Mouse (Mus musculus) kidney, embryonic 16.5 days (tissue): ENCODE measurements around the gene Zkscan1. TPM values are rescaled to one million over a fixed set of nuclear protein-coding genes. Genes with fewer than 3 reads are reported as not detected.

Source experiments
- ATAC-seq: fragments of 200-750 bp; cut with Nextera tagmentation; 2 replicates; pipeline ENCODE4 v1.8.0; 2017; ENCODE audit warnings: moderate TSS enrichment; ENCODE audit not compliant: low FRiP score, low TSS enrichment
- H3K27ac ChIP-seq: fragments of 300-500 bp; sonication (generic); 2 replicates; pipeline ENCODE4 v1.5.1; 2014; ENCODE audit warnings: low read length
- H3K27me3 ChIP-seq: fragments of 300-500 bp; sonication (generic); 2 replicates; pipeline ENCODE4 v1.6.1; 2014; ENCODE audit warnings: low read length, control low read depth, mixed read lengths; ENCODE audit not compliant: insufficient read depth
- H3K36me3 ChIP-seq: fragments of 300-500 bp; sonication (generic); 2 replicates; pipeline ENCODE4 v1.6.1; 2014; ENCODE audit warnings: low read length, control low read depth, mixed read lengths; ENCODE audit not compliant: insufficient read depth
- H3K4me1 ChIP-seq: fragments of 300-500 bp; sonication (generic); 2 replicates; pipeline ENCODE4 v1.6.1; 2014; ENCODE audit warnings: low read length, control low read depth, mixed read lengths; ENCODE audit not compliant: insufficient read depth
- H3K4me2 ChIP-seq: fragments of 300-500 bp; sonication (generic); replicated peaks from 2 replicates; pipeline ENCODE4 v1.6.1; 2014; ENCODE audit warnings: low read depth, low read length
- H3K4me3 ChIP-seq: fragments of 300-500 bp; sonication (generic); 2 replicates; pipeline ENCODE4 v1.5.1; 2014; ENCODE audit warnings: mild to moderate bottlenecking, low read length
- H3K9ac ChIP-seq: fragments of 300-500 bp; sonication (generic); replicated peaks from 2 replicates; pipeline ENCODE4 v1.6.1; 2014; ENCODE audit warnings: low read length
- H3K9me3 ChIP-seq: fragments of 300-500 bp; sonication (generic); 2 replicates; pipeline ENCODE4 v1.6.1; 2016; ENCODE audit warnings: low read length, control low read depth
- WGBS: fragments of 180-500 bp; shearing (Covaris S2); extraction: QIAGEN DNeasy Blood & Tissue Kit; methylation state at CpG from one replicate; pipeline ENCODE4 v1.1.7; 2014; 5-methylcytosine and 5-hydroxymethylcytosine counted together
- polyA plus RNA-seq: library from polyadenylated mRNA; unstranded; fragments of >200 nt; fragmentation: Nextera tagmentation; extraction: Ambion mirVana; gene quantifications from 2 replicates; pipeline ENCODE4 v1.2.1, GENCODE M21; 2015

The Zkscan1 gene
- polyA plus RNA-seq, 1 experiment from 2014 or later: 22.7 TPM

GRCm38 (mm10) chr5:138085421-138085911, 582 bp downstream of the Zkscan1 start:
- Histone ChIP-seq H3K27ac (peak overlapping the region; percentile 90), H3K36me3 (no peaks in the 10 kb centered on the region; the same call in 1 of the 2 replicates), H3K9ac (peak overlapping the region; percentile 98), H3K4me1 (peaks cover 25% of the 10 kb centered on the region), H3K4me2 (peak overlapping the region; percentile 73), H3K27me3 (no peaks in the 10 kb centered on the region), H3K9me3 (no peaks in the 10 kb centered on the region), H3K4me3 (peak overlapping the region; percentile 86)
- under 1% methylated on average over 18 of the region's 18 CpGs for WGBS
- no peak for ATAC-seq

- ATAC-seq: no peak
- 61% methylated on average over 3 of the region's 3 CpGs for WGBS
- Histone ChIP-seq H3K4me1 (peaks cover 25% of the 10 kb centered on the region), H3K9ac (peak overlapping the region; percentile 48), H3K4me2 (peak overlapping the region; percentile 73), H3K36me3 (no peaks in the 10 kb centered on the region; the same call in 1 of the 2 replicates), H3K27me3 (no peaks in the 10 kb centered on the region), H3K27ac (peak overlapping the region; percentile 83), H3K9me3 (no peaks in the 10 kb centered on the region), H3K4me3 (peak overlapping the region; percentile 13)
Observed at GRCm38 (mm10) chr5:138086842-138087241, 2.0 kb downstream of the Zkscan1 start.

- ATAC-seq: peak; percentile 24; the same call in 1 of the 2 replicates
- H3K9ac ChIP-seq: no peak overlapping the region
Observed at GRCm38 (mm10) chr5:138088366-138088765, 3.5 kb downstream of the Zkscan1 start.

DNA sequence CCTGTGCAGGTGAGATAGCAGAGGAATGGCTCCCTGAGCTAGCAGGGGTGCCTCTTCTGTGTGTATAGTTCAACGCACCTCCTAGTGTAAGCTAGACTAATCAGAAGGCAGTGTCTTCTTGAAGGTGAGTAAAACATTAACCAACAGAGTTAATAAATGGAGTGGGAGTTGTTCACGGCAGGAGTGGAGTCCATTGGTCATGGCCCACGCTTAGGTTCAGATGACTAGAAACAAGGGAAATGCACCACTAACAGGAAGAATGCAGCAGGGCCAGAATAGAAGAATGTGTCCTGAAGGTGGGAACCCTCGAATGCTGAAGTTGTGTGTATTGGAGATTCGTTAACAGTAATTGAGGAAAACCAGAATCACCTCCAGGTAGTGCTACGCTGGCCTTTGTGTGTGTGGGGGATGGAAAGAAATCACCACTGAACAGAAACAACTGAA, 4.2 kb downstream of the Zkscan1 start:
- H3K27ac ChIP-seq: peak overlapping the region; percentile 83
- peaks cover 25% of the 10 kb centered on the region for H3K4me1 ChIP-seq
- H3K9ac ChIP-seq: no peak overlapping the region
- H3K4me2 ChIP-seq: peak overlapping the region; percentile 21
- H3K9me3 ChIP-seq: no peaks in the 10 kb centered on the region
- H3K36me3 ChIP-seq: peaks cover 16% of the 10 kb centered on the region
- no peaks in the 10 kb centered on the region for H3K27me3 ChIP-seq
- peak overlapping the region; percentile 8 for H3K4me3 ChIP-seq
- peak; percentile 82 for ATAC-seq
- WGBS: 64% methylated on average over 6 of the region's 6 CpGs

More at GRCm38 (mm10) chr5:138088366-138088765, 3.5 kb downstream of the Zkscan1 start:
- Histone ChIP-seq H3K4me3 (no peak overlapping the region), H3K36me3 (peaks cover 9% of the 10 kb centered on the region), H3K9me3 (no peaks in the 10 kb centered on the region), H3K27me3 (no peaks in the 10 kb centered on the region), H3K4me2 (peak overlapping the region; percentile 21), H3K4me1 (peaks cover 25% of the 10 kb centered on the region), H3K27ac (peak overlapping the region; percentile 83)
- 68% methylated on average over 3 of the region's 3 CpGs for WGBS

- Histone ChIP-seq H3K4me3 (no peak overlapping the region), H3K9me3 (no peaks in the 10 kb centered on the region), H3K4me1 (peaks cover 22% of the 10 kb centered on the region), H3K9ac (no peak overlapping the region), H3K27me3 (no peaks in the 10 kb centered on the region), H3K4me2 (peak overlapping the region; percentile 21; the same call in 1 of the 2 replicates), H3K27ac (peak overlapping the region; percentile 83; the same call in 1 of the 2 replicates), H3K36me3 (peaks cover 25% of the 10 kb centered on the region)
- WGBS: 79% methylated on average over 3 of the region's 3 CpGs
- ATAC-seq: no peak
Observed at GRCm38 (mm10) chr5:138090271-138090670, 5.4 kb downstream of the Zkscan1 start.

DNA sequence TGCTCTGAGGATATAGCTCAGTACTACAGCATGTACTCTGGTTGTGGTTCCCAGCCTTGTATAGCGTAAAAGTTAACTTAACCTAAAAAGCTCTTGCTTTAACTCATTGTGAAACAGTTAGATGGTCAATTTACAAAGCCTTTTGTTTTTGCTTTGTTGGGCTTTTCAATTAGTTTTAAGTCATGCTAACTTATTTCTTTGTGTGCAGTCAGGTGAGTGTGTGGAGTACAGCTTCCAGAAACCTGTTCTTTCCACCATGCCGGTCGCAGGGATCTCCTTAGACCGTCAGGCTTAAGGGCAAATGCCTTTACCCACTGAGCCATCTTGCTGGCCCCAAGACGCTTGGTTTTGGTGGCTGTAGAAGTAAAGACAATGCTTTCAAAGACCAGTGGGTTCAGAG, 5.9 kb downstream of the Zkscan1 start:
- Histone ChIP-seq H3K9ac (no peak overlapping the region), H3K4me1 (peaks cover 22% of the 10 kb centered on the region), H3K4me3 (no peak overlapping the region), H3K27me3 (no peaks in the 10 kb centered on the region), H3K9me3 (no peaks in the 10 kb centered on the region), H3K36me3 (peaks cover 27% of the 10 kb centered on the region), H3K27ac (no peak overlapping the region), H3K4me2 (no peak overlapping the region)
- WGBS: 94% methylated on average over 5 of the region's 5 CpGs
- no peak for ATAC-seq

DNA sequence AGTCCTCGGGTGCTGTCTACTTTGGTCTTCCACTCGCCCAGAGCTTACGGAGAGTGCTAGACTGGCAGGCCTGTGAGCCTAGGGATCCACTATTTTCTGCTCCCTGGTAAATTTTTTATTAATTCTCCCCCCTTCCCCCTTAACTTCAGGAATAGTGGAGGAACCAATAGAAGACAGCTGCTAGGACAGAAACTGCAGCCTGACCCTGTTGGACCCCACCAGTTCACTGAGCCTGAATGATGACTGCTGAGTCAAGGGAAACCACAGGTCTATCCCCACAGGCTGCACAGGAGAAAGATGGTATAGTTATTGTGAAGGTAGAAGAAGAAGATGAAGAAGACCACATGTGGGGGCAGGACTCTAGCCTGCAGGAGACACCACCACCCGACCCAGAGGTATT, 7.9 kb downstream of the Zkscan1 start:
- Histone ChIP-seq H3K4me2 (no peak overlapping the region), H3K9me3 (no peaks in the 10 kb centered on the region), H3K36me3 (peaks cover 46% of the 10 kb centered on the region), H3K27me3 (no peaks in the 10 kb centered on the region), H3K4me3 (no peak overlapping the region), H3K9ac (no peak overlapping the region), H3K27ac (no peak overlapping the region), H3K4me1 (peaks cover 7% of the 10 kb centered on the region)
- 87% methylated on average over 4 of the region's 4 CpGs for WGBS
- ATAC-seq: no peak

GRCm38 (mm10) chr5:138094474-138094873, 9.6 kb downstream of the Zkscan1 start:
- Histone ChIP-seq H3K4me3 (no peak overlapping the region), H3K4me2 (no peak overlapping the region), H3K4me1 (no peaks in the 10 kb centered on the region), H3K27ac (no peak overlapping the region), H3K9me3 (no peaks in the 10 kb centered on the region), H3K9ac (no peak overlapping the region), H3K36me3 (peaks cover 63% of the 10 kb centered on the region), H3K27me3 (no peaks in the 10 kb centered on the region)
- ATAC-seq: no peak
- 95% methylated on average over 6 of the region's 6 CpGs for WGBS

- WGBS: 54% methylated on average over 2 of the region's 2 CpGs
- Histone ChIP-seq H3K9me3 (no peaks in the 10 kb centered on the region), H3K36me3 (peaks cover 43% of the 10 kb centered on the region), H3K4me2 (no peak overlapping the region), H3K9ac (no peak overlapping the region), H3K4me1 (no peaks in the 10 kb centered on the region), H3K4me3 (no peak overlapping the region), H3K27me3 (no peaks in the 10 kb centered on the region), H3K27ac (no peak overlapping the region)
- no peak for ATAC-seq
Observed at GRCm38 (mm10) chr5:138104976-138105375, 20.1 kb downstream of the Zkscan1 start.

DNA sequence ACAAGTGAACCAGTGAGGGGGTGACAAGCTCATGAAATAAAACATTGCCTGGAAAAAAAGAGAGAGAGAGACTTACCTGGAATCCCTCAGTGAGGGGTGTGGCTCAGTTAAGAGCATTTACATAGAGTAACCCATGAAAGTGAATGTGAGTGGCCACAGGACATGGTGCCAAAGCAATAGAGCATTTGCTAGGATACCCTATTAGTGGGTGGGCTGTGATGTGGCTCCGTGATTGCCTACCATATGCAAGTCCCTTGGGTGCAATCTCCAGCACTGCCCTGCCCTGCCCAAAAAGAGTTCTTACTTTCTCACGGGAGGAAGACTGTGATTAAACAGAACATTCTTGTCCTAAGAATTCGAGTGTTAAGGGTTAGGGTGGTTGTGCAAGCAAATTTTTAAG, 22.2 kb downstream of the Zkscan1 start:
- ATAC-seq: no peak
- H3K9me3 ChIP-seq: no peaks in the 10 kb centered on the region
- no peak overlapping the region for H3K27ac ChIP-seq
- H3K4me3 ChIP-seq: no peak overlapping the region
- H3K9ac ChIP-seq: no peak overlapping the region
- no peaks in the 10 kb centered on the region for H3K4me1 ChIP-seq
- peaks cover 21% of the 10 kb centered on the region for H3K36me3 ChIP-seq
- no peaks in the 10 kb centered on the region for H3K27me3 ChIP-seq
- H3K4me2 ChIP-seq: no peak overlapping the region
- WGBS: 76% methylated on average over 3 of the region's 3 CpGs
